Mouse (Mus musculus): ENCODE data around the gene Prr12.

DNA sequence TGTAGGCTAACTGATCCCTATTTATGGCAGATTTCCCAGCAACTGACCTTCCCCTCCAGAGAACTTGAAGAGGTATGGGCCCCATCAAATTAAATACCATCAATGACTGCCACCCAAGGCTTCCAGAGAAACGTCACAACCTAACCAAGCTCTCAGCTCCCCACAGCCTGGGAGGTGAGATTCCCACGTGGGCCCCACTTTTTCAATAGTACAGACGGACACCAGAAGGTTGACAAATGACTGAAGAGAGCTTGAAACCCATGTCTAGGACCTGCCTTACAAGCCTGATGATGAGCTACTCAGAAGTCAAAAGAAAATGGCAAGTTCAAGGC, 67.9 kb downstream of the Prr12 start:
- TF ChIP-seq CTCF (IDR thresholded peaks at IDR 0.05; ENCODE audit: extremely low read depth, insufficient read length, insufficient replicate concordance, low read depth, low read length) (no peak), POLR2A (IDR thresholded peaks at IDR 0.05; ENCODE audit: low read depth, low read length) (no peak)
